Mouse (Mus musculus) natural killer cell, adult 2 months (primary cell): ENCODE measurements around the gene Specc1l.
"Not testable (repeated sequence)": the region's sequence is repeated elsewhere in the genome, so short reads cannot be mapped to it uniquely, and the experiment has no call there.

Experiments
- DNase-seq, 2 experiments: peaks; one replicate each; pipeline ENCODE4 v3.0.0; 2022; ENCODE audit warnings: low spot score in 2 of 2

The Specc1l gene

DNA sequence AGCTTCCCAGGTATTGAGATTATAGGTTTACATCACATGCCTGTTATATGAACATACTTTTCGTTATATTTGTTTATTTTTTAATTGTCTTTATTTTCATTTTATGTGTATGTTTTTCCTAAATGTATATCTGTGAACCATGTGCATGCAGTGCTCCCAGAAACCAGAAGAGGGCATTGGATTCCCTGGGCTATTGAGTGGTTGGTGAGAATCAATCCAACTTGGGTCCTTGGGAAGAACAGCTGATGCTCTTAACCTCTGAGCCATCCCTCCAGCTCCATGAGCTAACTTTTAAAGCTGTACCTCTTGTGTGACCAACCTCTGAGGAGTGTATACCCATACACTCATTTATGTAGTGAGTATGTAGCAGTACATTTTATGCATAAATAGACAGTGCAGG is 65.6 kb downstream of the Specc1l start:
- DNase-seq = peak in 1 of 2 experiments; percentile 23

DNA sequence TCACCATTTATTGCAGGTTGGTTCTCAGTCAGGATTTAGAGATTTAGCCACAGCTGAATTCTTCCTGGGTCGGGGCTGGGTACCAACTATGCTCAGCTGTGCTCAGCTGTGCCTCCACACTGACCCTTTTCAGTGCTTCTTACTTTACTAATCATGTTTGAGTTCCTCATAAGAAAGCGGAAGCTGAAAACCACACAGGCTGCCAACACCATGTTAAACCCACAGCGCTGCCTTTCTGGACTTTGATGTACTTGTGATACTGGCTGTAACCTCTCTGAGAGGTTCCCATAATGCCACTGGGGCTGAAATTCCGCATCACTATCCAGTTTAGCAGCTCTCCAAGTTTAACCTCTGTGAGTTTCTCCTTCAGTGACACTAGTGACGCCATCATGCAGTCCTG is 70.8 kb downstream of the Specc1l start:
- peak; percentile 79 to 81 for DNase-seq

DNA sequence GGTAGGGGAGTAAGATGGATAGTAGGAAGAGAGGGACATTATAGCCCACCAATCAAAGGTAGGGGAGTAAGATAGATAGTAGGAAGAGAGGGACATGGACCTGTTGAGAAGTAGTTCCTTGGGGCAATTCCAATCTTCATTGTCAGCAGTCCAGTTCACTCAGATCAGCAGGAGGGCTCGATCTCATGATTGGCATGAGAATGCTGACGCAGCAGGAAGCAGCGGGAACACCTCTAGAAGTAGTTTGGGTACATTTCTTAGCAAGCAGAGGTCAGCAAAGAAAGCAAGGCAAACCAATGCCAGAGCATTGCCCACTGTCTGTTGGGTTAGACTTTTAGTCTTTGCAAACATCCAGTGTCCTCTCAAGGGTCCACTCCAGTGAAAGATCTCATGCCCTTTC is 71.9 kb downstream of the Specc1l start:
- no peak for DNase-seq

DNA sequence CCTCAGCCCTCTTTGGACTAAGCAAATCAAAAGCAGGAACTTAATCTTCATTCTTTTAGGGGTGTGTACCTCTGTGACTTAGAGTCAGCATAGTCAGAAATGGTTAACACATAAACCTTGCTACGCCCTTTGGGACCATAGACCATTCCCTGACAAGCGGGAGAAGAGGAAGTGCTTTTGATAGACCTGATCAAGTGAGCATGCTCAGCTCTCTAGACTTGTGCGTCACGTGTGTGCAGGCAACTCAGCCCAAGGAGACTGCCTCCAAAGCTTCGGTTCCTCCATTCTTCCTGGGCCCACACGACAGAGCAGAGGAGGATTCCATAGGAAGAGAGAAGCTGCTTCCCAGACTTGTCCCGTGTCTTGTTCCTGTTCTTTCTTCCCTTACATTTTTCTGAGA is 76.7 kb downstream of the Specc1l start:
- DNase-seq = no peak

DNA sequence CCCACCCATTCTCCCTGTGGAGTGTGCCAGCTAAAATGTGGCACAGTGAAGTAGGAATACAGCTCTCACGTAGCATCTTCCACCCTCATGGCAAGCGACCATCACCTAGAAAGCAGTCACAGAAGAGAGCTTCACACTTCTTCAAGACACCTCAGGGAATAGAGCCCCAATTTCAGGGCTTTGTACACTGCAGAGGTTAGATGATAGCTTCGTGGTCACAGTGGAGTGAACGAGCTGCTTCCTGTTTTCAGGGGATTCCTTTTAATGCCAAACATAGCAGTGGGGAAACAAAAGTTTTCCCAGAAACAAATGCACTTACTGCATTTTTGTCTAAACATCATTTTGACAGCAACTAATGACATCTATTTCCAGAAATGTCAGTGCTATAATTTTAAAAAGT is 77.5 kb downstream of the Specc1l start:
- DNase-seq = no peak

DNA sequence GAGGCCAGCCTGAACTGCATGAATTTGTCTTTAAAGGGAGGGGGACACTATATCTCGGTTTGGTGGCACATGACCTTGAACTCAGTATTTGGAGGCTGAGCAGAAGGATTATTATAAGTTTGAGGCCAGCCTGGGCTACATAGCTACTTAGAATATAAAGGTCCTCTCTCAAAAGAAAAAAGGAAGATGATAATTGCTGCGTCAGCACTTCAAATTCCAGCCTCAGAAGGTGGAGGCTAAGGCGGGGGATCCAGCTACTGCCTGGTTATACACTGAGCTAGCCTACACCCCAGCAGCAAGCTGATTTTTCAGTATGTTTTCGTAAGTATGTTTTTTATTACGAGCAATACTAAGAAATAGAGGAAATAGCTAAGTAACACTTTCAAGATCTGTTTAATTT is 78.8 kb downstream of the Specc1l start:
- no peak for DNase-seq

DNA sequence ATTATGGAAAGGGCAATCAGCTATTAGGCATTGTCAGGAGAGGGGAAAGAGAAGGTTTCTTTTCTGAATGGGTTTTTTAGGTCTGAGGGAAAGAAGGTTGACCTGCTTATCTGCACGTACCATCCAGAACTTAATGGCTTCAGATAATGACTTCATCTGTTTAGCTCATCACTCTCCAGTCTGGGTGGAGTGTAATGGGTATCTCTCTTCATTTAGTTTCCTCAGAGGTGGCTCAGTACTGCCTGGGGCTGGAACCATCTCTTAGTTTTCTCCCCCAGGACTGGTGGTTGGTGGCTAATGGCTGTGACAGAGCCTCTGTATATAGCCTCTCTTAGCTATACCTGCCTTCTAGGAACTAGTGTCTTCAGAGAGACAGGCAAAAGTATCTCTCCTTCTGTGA is 79.5 kb downstream of the Specc1l start:
- DNase-seq = no peak

DNA sequence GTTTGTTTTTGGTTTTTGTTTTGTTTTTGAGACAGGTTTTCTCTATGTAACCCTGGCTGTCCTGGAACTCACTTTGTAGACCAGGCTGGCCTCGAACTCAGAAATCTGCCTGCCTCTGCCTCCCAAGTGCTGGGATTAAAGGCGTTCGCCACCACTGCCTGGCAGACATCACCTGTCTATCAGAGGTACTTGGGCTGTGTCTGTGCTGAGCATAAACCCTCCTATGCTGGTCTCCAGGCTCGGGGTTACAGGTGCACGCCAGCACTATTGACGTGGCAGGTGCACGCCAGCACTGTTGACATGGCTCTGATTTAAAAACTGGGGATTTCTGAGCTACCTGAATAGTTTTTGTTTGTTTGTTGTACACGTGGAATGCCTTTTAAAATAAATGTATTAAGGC is 80.3 kb downstream of the Specc1l start:
- not testable (repeated sequence) for DNase-seq

DNA sequence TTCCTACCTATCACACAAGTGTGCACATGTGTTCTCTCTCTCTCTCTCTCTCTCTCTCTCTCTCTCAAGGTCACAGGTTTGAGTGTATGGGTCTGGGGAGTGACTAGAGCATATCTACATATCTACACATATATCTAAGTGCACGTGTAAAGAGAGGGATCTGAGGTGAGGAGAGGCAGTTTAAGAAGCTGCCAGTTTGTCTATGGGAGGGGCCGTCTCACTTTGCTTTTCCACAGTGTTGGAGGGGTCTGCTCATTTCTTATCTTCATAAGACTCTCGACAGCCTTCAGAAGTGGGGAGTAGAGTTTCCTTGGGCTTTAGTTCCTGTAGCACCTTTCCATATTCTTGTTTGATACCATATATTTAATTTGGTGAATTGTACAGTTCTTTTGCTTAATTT is 81.4 kb downstream of the Specc1l start:
- no peak for DNase-seq

DNA sequence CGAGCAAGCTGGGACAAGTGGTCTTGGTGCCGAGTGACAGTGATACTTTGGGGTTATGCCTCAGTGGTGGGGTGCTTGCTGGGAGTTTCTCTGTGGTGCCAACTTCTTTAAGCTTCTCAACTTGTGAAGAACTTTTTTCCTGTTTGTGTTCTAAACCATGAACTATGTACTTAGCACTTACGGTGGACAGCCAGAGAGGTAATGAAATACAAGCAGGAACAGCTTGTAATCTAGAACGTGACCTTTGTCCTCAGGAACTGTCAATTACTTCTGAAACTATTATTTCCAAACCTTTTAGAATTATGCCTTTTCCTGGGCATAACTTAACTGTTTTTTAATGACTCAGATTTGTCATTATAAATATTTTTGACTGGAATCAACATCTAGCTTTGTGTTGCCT is 82.5 kb downstream of the Specc1l start:
- peak in 1 of 2 experiments; percentile 44 for DNase-seq

DNA sequence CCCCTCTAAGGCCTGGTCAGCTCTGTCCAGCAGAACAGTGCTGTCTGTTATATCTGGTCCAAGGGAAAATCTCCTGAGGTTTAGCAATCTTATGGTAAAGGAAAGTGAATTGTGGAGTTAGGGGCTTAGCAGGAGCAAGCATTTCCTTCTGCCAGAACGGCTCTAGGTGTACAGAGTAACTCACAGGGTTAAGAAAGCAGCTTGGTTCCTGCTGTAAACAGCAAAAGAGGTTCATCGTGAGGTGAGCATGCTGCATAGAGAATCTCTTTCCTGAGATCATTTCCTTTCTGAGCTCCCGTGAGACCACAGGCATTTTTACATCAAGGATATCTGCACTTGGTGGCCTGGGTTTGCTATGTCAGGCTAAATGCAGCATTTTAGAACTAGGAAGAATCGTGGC is 83.1 kb downstream of the Specc1l start:
- no peak for DNase-seq

DNA sequence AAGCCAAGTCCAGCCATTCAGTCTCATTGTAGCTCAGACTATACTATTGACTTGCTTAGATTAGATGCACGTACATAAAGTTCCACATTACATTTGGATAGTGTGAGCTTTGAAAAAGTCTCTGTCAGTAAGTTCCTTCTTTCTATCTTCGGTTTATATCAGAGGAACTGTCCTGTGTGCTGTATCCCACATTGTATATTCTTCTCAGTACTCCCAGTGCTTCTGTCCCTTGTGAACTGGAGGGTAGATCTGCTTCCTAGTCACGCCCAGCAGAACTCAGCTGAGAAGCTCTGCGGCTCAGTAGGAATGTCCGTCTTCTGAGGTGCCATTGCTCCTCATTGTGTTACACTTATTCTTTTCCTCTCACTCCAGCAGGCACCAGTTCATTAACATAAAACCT is 86.7 kb downstream of the Specc1l start:
- no peak for DNase-seq

DNA sequence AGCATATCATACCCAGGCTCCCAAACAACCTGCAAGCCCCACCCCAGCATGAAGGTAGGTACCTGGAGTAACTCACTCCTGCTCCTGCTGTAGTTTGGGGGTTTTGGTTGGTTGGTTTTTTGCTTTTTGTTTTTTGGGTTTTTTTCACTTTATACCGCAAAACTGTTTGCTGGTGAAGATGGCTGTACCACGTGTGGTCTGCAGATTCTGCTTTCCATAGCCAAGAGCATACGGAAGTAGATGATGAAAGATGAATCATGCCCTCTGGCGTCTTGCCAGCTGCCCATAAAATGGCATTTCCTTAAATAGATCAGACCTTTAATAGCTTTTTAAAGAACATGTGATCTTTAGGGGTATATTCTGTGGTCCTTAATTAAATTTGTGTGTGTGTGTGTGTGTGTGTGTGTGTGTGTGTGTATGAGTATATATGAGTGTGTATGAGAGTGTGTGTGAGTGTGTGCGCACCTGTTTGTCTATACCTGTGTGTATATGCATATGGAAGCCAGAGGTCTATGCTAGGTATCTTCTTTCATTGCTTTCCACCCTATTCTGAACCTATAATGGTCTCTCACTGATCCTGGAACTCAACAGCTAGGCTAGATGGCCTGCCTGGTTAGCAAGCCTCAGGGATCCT is 88.0 kb downstream of the Specc1l start:
- peak; percentile 89 to 90 for DNase-seq

DNA sequence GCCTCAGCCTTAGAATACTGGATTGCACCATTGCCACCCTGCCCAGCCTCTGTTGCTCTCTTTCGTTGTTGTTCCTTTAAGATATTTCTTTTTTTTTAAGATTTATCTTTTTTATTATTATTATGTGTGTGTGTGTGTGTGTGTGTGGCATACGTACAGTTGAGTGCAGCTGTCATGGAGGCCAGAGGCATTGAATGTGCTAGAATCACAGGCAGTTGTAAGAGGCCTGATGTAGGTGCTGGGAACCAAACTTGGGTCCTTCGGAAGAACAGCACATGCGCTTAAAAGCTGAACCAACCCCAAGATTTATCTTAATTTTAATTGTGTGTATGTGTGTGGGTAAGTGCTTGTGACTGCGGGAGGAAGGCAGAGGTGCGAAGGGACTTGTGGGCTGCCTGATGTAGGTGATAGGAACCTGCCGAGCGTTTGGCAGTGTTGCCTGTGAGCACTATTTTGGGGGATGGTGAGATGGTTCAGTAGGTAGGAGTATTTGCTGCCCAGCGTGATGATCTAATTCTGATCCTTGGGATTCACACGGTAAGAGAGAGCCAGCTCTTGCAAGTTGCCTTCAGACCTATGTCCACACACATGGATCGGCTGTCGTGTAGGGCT is 89.4 kb downstream of the Specc1l start:
- peak in 1 of 2 experiments; percentile 58 for DNase-seq

DNA sequence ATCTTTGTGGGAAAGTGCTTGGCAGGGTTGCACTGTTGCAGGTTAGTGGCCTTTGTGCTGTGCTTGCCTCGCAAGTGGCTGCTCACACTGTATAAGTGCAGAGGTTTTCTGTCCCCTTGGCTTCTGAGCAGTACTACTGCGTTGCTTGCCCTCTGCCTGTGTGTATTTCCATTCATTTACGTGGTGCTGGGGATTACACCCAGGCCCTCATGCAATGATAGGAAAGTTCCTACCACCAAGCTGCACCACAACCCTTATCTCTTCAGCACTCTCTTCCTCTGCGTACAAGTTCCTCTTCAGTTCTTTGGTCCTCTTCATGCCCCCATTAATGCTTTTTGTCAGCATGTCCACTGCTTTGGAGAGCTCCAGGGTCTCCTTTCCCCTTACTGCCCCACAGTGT is 90.1 kb downstream of the Specc1l start:
- no peak for DNase-seq

DNA sequence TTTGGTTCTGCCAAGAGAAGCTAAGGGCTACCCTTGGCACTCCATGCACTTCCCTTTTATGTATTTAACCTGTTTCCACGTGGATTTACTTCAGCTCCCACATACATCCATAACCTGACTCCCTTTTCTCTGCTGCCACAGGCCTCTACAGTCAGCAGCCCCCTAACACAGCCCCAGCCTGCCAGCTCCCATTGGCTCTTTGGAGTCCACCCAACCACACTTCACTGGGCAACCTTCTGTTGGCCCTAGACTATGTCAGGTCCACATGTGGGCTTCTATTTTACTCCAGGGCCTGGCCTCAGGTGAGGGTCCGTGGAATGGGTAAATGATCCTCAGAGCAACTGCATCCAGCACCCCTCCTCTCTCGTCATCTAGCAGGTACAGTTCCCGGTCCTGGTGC is 90.7 kb downstream of the Specc1l start:
- DNase-seq = no peak

DNA sequence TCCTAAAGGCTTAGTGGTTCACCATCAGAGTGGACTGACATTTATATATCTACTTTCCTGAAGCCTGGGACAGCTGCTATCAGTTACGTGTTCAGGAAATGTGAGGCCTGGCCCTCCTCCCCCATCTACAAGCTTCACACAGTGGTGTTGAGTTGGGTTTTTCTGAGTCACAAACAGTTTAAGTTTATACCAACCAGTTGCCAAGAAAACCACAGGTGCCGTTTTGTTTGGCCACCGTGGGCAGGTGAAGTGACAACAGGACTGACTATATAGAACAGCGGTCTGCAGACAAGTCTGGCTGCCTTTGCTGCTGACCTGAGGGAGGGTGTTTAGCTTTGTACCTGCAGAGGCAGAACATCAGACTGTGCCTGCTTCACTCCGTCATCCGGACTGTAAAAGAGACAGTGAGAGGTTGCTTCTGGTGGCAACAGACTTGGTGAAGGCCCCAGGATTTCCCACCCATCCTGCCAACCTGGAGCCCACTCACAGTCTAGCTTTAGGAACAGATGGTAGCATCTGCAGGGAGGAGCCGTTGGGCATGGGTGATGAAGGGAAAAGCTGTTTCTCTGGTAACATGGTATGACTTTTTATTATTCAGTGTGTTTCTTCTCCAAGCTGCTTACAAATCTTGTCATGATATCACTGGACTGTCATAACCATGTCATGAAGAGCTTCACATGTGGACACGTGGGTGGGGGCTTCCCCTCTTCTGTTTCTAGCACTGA is 91.6 kb downstream of the Specc1l start:
- peak; percentile 78 to 83 for DNase-seq

DNA sequence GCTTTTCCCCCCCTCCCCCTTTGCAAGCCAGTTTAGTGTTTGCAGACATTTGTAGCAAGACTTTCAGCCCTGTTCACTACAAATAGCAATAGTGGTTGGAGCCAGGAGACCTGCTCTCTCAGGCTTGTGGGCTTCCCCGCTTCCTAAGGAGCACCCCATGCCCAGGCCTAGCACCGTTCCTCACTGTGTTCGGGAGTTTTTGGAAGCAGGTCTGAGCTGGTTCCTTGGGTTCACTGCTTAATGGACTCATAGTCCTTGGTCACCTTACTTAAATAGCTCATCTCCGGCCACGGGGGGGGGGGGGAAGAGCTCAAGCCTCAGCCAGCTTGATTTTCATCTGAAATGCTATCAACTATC is 92.2 kb downstream of the Specc1l start:
- no peak for DNase-seq

DNA sequence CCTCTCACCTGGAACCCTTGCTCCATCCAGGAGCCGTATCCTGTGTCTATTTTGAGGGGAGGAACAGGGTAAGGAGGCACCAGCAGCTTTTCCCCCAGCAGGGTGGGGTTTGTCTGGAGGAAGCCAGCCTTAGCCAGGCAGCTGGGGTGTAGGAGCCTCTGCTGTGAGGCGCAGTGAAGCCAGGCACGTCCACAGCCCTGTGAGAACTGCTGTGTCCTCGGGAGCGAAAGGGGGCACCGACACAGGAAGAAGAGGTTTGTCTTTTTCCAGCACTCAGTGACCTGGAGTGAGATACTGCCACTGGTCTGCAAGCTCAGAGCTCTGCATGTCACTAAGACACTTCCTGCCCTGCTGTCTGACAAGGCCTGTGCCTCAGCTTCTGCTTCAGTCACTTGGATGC is 92.5 kb downstream of the Specc1l start:
- DNase-seq = peak; percentile 33 to 53

DNA sequence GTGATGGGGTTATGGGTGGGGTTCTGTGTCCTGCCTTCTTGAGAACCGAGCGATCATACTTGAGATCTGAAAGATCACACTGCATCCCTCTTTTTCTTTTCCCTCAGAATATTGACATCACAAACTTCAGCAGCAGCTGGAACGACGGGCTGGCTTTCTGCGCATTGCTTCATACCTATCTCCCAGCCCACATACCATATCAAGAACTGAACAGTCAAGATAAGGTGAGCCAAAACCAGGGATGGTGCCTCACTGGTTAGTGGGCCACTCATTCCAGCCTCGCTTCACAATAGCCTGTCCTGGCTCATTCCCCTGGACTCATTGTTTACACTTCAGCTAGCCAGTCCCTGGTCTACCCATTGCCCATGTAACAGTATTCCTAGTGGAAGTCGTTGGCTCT is 95.3 kb downstream of the Specc1l start:
- no peak for DNase-seq

DNA sequence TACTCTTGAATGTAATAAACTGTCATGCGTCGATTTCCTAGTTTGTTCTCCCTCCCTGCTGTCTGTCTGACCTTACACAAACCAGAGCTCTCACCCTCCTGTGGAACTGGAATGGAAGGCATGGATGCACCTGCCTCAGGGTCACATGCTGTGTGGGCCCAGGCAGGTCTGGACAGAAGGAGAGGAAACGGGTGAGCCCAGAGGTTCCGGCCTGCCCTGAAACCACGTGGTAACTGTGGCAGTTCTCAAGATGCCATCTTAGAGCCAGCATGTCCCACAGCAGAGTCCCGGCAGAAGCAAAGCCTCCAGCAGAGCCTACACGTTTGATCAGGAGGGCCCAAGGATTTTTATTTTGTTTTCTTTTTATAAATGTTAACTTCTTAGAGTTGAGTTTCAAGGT is 100.5 kb downstream of the Specc1l start:
- DNase-seq = no peak

DNA sequence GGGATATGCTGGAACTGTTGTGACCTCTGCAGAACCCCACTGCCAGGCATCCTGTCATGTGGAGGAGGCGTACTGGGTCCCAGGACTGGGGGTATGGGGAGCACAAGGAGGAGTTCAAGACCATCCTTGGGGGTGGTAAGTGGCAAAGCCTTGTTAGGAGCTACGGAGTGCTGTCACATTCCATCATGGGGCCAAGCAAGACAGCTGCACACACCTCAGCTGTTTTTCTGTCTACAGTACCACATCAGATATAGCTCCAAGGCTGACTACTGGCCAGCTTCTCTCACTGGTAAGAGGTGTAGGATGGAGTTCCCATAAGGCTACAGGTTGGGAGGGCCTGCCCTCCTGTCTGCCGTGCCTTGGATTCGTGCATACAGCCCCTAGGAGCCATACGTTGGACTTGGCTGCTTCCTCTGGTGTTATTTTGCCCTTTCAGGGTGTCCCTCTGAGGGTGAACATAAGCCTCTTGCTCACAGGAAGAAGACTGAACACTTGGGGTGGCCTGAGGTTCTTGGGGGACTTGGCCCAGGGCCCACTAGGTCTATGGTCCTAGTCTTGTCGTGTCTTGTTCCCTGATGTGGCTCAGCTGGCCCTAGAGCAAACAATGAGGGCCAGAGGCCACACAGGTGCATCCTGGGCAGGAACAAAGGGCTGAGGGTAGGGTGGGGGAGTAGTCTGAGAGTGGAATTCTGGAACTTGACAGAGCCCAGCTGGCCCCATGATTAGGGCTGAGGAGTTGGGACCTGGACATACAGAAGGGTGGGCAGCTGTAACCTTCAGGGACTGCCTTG is 102.5 kb downstream of the Specc1l start:
- no peak for DNase-seq

DNA sequence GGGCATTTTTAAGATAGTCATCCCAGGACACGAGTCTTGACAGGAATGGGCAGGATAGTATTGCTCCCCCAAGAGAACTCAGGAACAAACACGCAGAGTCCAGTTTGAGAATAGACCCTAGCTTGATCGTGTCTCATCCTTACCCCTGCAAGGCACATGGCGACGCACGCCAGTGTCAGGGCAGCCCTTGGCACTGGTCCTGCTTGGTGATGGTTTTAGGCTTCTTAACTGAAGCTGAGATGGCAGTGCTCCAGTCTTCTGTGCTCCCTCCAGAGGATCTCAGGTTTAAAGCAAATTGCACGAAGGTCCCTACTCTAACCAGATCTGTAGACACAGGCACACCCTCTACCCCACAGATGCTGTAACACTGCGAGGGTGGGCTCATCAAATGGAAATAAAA is 103.9 kb downstream of the Specc1l start:
- DNase-seq = no peak
